Mouse (Mus musculus) gastrocnemius, adult 18-20 months (tissue): ENCODE results near the gene Dync1li1. TPM values are rescaled to one million over a fixed set of nuclear protein-coding genes. Genes with fewer than 3 reads are reported as not detected.

Experiments used
- DNase-seq: peaks from one replicate; pipeline ENCODE4 v3.0.0; 2021; ENCODE audit warnings: low spot score
- total RNA-seq, 2 experiments: library from RNA; stranded (reverse); gene quantifications; 2 replicates each; pipeline ENCODE4 v1.2.3; 2021

The Dync1li1 gene
- total RNA-seq, 2 experiments from 2014 or later: 32.0 to 32.7 TPM

- no peak for DNase-seq
Observed at GRCm38 (mm10) chr9:114763341-114763740, 74.8 kb downstream of the Dync1li1 start.

GRCm38 (mm10) chr9:114767030-114767429 is 78.4 kb downstream of the Dync1li1 start:
- no peak for DNase-seq

GRCm38 (mm10) chr9:114767507-114767906 is 78.9 kb downstream of the Dync1li1 start:
- DNase-seq: no peak

- no peak for DNase-seq
Observed at GRCm38 (mm10) chr9:114768066-114768465, 79.5 kb downstream of the Dync1li1 start.

GRCm38 (mm10) chr9:114770224-114770623 is 81.6 kb downstream of the Dync1li1 start:
- no peak for DNase-seq

- DNase-seq: no peak
Observed at GRCm38 (mm10) chr9:114771565-114771964, 83.0 kb downstream of the Dync1li1 start.

Other genes starting within 250 kb of the Dync1li1 start
- not detected for gene Ccr4, start 183.9 kb upstream of the Dync1li1 start, total RNA-seq
- gene C130032M10Rik, start 173.1 kb upstream of the Dync1li1 start, total RNA-seq: not detected
- not detected for gene Trim71, start 124.4 kb upstream of the Dync1li1 start, total RNA-seq
- 10 to 100 TPM; 15.2 to 15.4 TPM for gene Cnot10, start 48.6 kb upstream of the Dync1li1 start, total RNA-seq
- gene Cmtm6, start 42.3 kb downstream of the Dync1li1 start, total RNA-seq: 1 to 10 TPM; 5.8 to 7.4 TPM
- gene Cmtm7, start 93.1 kb downstream of the Dync1li1 start, total RNA-seq: 1 to 10 TPM; 3.7 to 7.0 TPM
- 1 to 10 TPM; 2.0 to 2.3 TPM for gene Cmtm8, start 155.4 kb downstream of the Dync1li1 start, total RNA-seq
- 10 to 100 TPM; 19.0 to 19.2 TPM for gene Gpd1l, start 245.2 kb downstream of the Dync1li1 start, total RNA-seq